Mouse (Mus musculus) left cerebral cortex, adult 11 months (tissue): ENCODE data around the gene Sult1b1.
"Not testable (repeated sequence)": the region's sequence is repeated elsewhere in the genome, so short reads cannot be mapped to it uniquely, and the experiment has no call there.

Experiments
- DNase-seq: peaks from one replicate; pipeline ENCODE4 v3.0.0; 2022; ENCODE audit warnings: low spot score

Gene Sult1b1

GRCm38 (mm10) chr5:87538111-87538510 is at the start of gene Sult1b1:
TSS of gene Sult1b1 (minus strand) at chr5:87538195.
- DNase-seq = no peak

GRCm38 (mm10) chr5:87580389-87580788 is 42.4 kb upstream of the Sult1b1 start:
- DNase-seq = no peak

GRCm38 (mm10) chr5:87574174-87574573 is 36.2 kb upstream of the Sult1b1 start:
- DNase-seq = no peak

GRCm38 (mm10) chr5:87573490-87573889 is 35.5 kb upstream of the Sult1b1 start:
- DNase-seq = no peak

GRCm38 (mm10) chr5:87572781-87573180 is 34.8 kb upstream of the Sult1b1 start:
- no peak for DNase-seq

- no peak for DNase-seq
Observed at GRCm38 (mm10) chr5:87568845-87569244, 30.9 kb upstream of the Sult1b1 start, which contains the start of gene Sult1d1. TSS of gene Sult1d1 (minus strand) at chr5:87569027.

- DNase-seq = no peak
Observed at GRCm38 (mm10) chr5:87567306-87567705, 29.3 kb upstream of the Sult1b1 start.

GRCm38 (mm10) chr5:87562966-87563365 is 25.0 kb upstream of the Sult1b1 start:
- no peak for DNase-seq

- no peak for DNase-seq
Observed at GRCm38 (mm10) chr5:87562526-87562925, 24.5 kb upstream of the Sult1b1 start.

GRCm38 (mm10) chr5:87560145-87560544 is 22.1 kb upstream of the Sult1b1 start:
- no peak for DNase-seq

- no peak for DNase-seq
Observed at GRCm38 (mm10) chr5:87550935-87551334, 12.9 kb upstream of the Sult1b1 start.

GRCm38 (mm10) chr5:87535994-87536644 is 1.9 kb downstream of the Sult1b1 start:
- no peak for DNase-seq

GRCm38 (mm10) chr5:87532288-87532687 is 5.7 kb downstream of the Sult1b1 start:
- DNase-seq = no peak

GRCm38 (mm10) chr5:87523561-87523960 is 14.4 kb downstream of the Sult1b1 start:
- not testable (repeated sequence) for DNase-seq

GRCm38 (mm10) chr5:87505776-87506458 is 32.1 kb downstream of the Sult1b1 start:
- DNase-seq = no peak

- no peak for DNase-seq
Observed at GRCm38 (mm10) chr5:87502687-87503086, 35.3 kb downstream of the Sult1b1 start.

GRCm38 (mm10) chr5:87499341-87499740 is 38.7 kb downstream of the Sult1b1 start:
- no peak for DNase-seq

- no peak for DNase-seq
Observed at GRCm38 (mm10) chr5:87498936-87499335, 39.1 kb downstream of the Sult1b1 start.

GRCm38 (mm10) chr5:87490771-87491170 is 47.2 kb downstream of the Sult1b1 start, which contains the start of gene Ugt2a1:
TSS of gene Ugt2a1 (minus strand) at chr5:87490871.
- DNase-seq = no peak

GRCm38 (mm10) chr5:87486706-87487105 is 51.3 kb downstream of the Sult1b1 start, which contains the start of gene Gm43638:
TSS of gene Gm43638 (minus strand) at chr5:87486806.
- not testable (repeated sequence) for DNase-seq

- no peak for DNase-seq
Observed at GRCm38 (mm10) chr5:87482160-87482559, 55.8 kb downstream of the Sult1b1 start, which contains the start of gene Ugt2a2. TSS of gene Ugt2a2 (minus strand) at chr5:87482260.
